Mouse (Mus musculus): Measurements from ENCODE around the gene Amer3.

- TF ChIP-seq ZMIZ1 (IDR thresholded peaks at IDR 0.05; ENCODE audit: low read depth, low read length) (no peak), POLR2A (IDR thresholded peaks at IDR 0.05; ENCODE audit: control insufficient read depth in 1 of 2, insufficient read depth in 1 of 2, low read depth in 1 of 2, low read length in 2 of 2, poor library complexity in 1 of 2) (no peak), USF1 (IDR thresholded peaks at IDR 0.05; ENCODE audit: low read depth, low read length) (no peak), UBTF (IDR thresholded peaks at IDR 0.05; ENCODE audit: borderline replicate concordance, insufficient read depth, low read depth, low read length) (no peak)
Measured at GRCm38 (mm10) chr1:34554275-34554674, 25.2 kb upstream of the Amer3 start.
